Mouse (Mus musculus): ENCODE measurements at regions not wholly inside any gene's neighbourhood (a gene's known extent, or its start where the extent isn't known, plus 50 kb on each side); places are given as distances from the start of the nearest gene placed in this dataset.

DNA sequence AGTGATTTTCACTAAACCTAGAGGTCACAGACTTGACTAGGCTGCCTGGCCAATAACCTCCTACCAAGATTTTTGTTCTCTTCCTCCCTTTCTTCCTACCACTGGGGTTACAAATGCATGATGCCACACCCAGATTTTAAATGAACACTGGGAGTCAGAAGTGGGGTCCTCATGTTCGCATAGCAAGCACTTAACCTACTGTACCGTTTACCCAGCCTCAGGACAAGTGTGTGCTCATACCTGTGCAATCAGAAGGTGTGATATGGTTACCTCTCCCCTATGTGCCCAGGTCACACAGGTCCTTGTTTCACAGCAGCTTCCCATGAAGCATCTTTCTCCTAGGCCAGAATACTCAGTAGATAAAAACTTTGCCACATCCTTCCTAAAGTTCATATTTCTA is 234.8 kb downstream of the Fam84b start:
- no peaks in the 10 kb centered on the region for H3K79me2 ChIP-seq (ENCODE audit: control insufficient read depth, insufficient read depth)
- no peak overlapping the region for H3ac ChIP-seq (ENCODE audit: control insufficient read depth, insufficient read length, low read depth)
- H3K4me3 ChIP-seq (ENCODE audit: insufficient read depth, poor library complexity, severe bottlenecking) = no peak overlapping the region
- H3K79me3 ChIP-seq (ENCODE audit: low read depth) = no peaks in the 10 kb centered on the region
- no peaks in the 10 kb centered on the region for H3K27me3 ChIP-seq (ENCODE audit: control insufficient read depth, insufficient read depth, insufficient read length)
- TF ChIP-seq USF1 (IDR thresholded peaks at IDR 0.05; ENCODE audit: low read depth) (no peak), MYOD1 (IDR thresholded peaks at IDR 0.05; ENCODE audit: control insufficient read depth, insufficient read length, low read depth) (no peak), MYOG (IDR thresholded peaks at IDR 0.05; ENCODE audit: control insufficient read depth, extremely low read depth, insufficient read length) (no peak), FOSL1 (IDR thresholded peaks at IDR 0.05; ENCODE audit: insufficient read depth, low read length, poor library complexity, severe bottlenecking) (no peak), MAX (IDR thresholded peaks at IDR 0.05) (no peak), CEBPB (IDR thresholded peaks at IDR 0.05; ENCODE audit: low read depth) (no peak), CTCF (IDR thresholded peaks at IDR 0.05; ENCODE audit: control insufficient read depth, insufficient read depth, insufficient read length) (no peak)
- no peaks in the 10 kb centered on the region for H3K36me3 ChIP-seq (ENCODE audit: control insufficient read depth, insufficient read depth)

GRCm38 (mm10) chr15:60617371-60617770 is 236.2 kb downstream of the Fam84b start:
- TF ChIP-seq FOSL1 (IDR thresholded peaks at IDR 0.05; ENCODE audit: insufficient read depth, low read length, poor library complexity, severe bottlenecking) = no peak
- TF ChIP-seq CEBPB (IDR thresholded peaks at IDR 0.05; ENCODE audit: low read depth) = no peak
- TF ChIP-seq MYOD1 (IDR thresholded peaks at IDR 0.05; ENCODE audit: control insufficient read depth, insufficient read length, low read depth) = no peak
- no peak for TF ChIP-seq MAX (IDR thresholded peaks at IDR 0.05)
- no peak for TF ChIP-seq CTCF (IDR thresholded peaks at IDR 0.05; ENCODE audit: control insufficient read depth, insufficient read depth, insufficient read length)
- no peak for TF ChIP-seq MYOG (IDR thresholded peaks at IDR 0.05; ENCODE audit: control insufficient read depth, extremely low read depth, insufficient read length)
- no peak for TF ChIP-seq USF1 (IDR thresholded peaks at IDR 0.05; ENCODE audit: low read depth)
- no peak overlapping the region for H3ac ChIP-seq (ENCODE audit: control insufficient read depth, insufficient read length, low read depth)

GRCm38 (mm10) chr15:60601885-60602284 is 251.7 kb downstream of the Fam84b start:
- H3K4me3 ChIP-seq (ENCODE audit: insufficient read depth, poor library complexity, severe bottlenecking) = no peak overlapping the region
- no peaks in the 10 kb centered on the region for H3K27me3 ChIP-seq (ENCODE audit: control insufficient read depth, insufficient read depth, insufficient read length)
- TF ChIP-seq FOSL1 (IDR thresholded peaks at IDR 0.05; ENCODE audit: insufficient read depth, low read length, poor library complexity, severe bottlenecking) (no peak), CTCF (IDR thresholded peaks at IDR 0.05; ENCODE audit: control insufficient read depth, insufficient read depth, insufficient read length) (no peak), CEBPB (IDR thresholded peaks at IDR 0.05; ENCODE audit: low read depth) (no peak)
- no peaks in the 10 kb centered on the region for H3K36me3 ChIP-seq (ENCODE audit: control insufficient read depth, insufficient read depth)
- no peaks in the 10 kb centered on the region for H3K79me3 ChIP-seq (ENCODE audit: low read depth)
- no peak overlapping the region for H3ac ChIP-seq (ENCODE audit: control insufficient read depth, insufficient read length, low read depth)
- no peaks in the 10 kb centered on the region for H3K79me2 ChIP-seq (ENCODE audit: control insufficient read depth, insufficient read depth)

More at GRCm38 (mm10) chr15:60617371-60617770, 236.2 kb downstream of the Fam84b start:
- no peak overlapping the region for H3K4me3 ChIP-seq (ENCODE audit: insufficient read depth, poor library complexity, severe bottlenecking)
- no peaks in the 10 kb centered on the region for H3K79me2 ChIP-seq (ENCODE audit: control insufficient read depth, insufficient read depth)
- no peaks in the 10 kb centered on the region for H3K27me3 ChIP-seq (ENCODE audit: control insufficient read depth, insufficient read depth, insufficient read length)
- no peaks in the 10 kb centered on the region for H3K79me3 ChIP-seq (ENCODE audit: low read depth)
- H3K36me3 ChIP-seq (ENCODE audit: control insufficient read depth, insufficient read depth) = no peaks in the 10 kb centered on the region

GRCm38 (mm10) chr15:60577084-60577483 is 276.5 kb downstream of the Fam84b start:
- H3ac ChIP-seq (ENCODE audit: control insufficient read depth, insufficient read length, low read depth) = no peak overlapping the region
- H3K4me3 ChIP-seq (ENCODE audit: insufficient read depth, poor library complexity, severe bottlenecking) = no peak overlapping the region
- H3K79me3 ChIP-seq (ENCODE audit: low read depth) = no peaks in the 10 kb centered on the region
- H3K36me3 ChIP-seq (ENCODE audit: control insufficient read depth, insufficient read depth) = no peaks in the 10 kb centered on the region
- no peaks in the 10 kb centered on the region for H3K27me3 ChIP-seq (ENCODE audit: control insufficient read depth, insufficient read depth, insufficient read length)
- H3K79me2 ChIP-seq (ENCODE audit: control insufficient read depth, insufficient read depth) = no peaks in the 10 kb centered on the region
- no peak for TF ChIP-seq MYOD1 (IDR thresholded peaks at IDR 0.05; ENCODE audit: control insufficient read depth, insufficient read length, low read depth)
- TF ChIP-seq USF1 (IDR thresholded peaks at IDR 0.05; ENCODE audit: low read depth) = no peak
- no peak for TF ChIP-seq CTCF (IDR thresholded peaks at IDR 0.05; ENCODE audit: control insufficient read depth, insufficient read depth, insufficient read length)
- TF ChIP-seq FOSL1 (IDR thresholded peaks at IDR 0.05; ENCODE audit: insufficient read depth, low read length, poor library complexity, severe bottlenecking) = no peak
- TF ChIP-seq CEBPB (IDR thresholded peaks at IDR 0.05; ENCODE audit: low read depth) = no peak
- TF ChIP-seq MAX (IDR thresholded peaks at IDR 0.05) = no peak
- no peak for TF ChIP-seq MYOG (IDR thresholded peaks at IDR 0.05; ENCODE audit: control insufficient read depth, extremely low read depth, insufficient read length)

DNA sequence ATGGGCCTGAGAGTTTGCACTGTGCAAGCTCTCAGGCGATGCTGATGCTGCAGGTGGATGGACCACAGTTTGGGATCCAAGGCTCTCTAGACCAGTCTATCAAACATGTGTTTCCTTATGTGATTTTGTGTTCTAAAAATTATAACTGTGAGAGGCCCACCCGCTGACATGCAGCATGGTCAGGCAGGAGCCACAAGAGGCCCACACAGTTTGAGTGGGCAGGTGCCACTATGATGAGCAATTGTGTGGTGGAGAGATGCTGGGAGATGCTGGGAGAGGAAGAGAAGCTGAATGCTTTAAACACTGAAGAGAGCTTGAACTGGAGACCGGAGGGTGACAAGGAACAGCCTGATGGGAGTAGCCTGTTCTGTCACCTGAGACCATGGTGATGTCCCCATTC is 287.3 kb downstream of the Fam84b start:
- no peak overlapping the region for H3ac ChIP-seq (ENCODE audit: control insufficient read depth, insufficient read length, low read depth)
- no peaks in the 10 kb centered on the region for H3K36me3 ChIP-seq (ENCODE audit: control insufficient read depth, insufficient read depth)
- no peak overlapping the region for H3K4me3 ChIP-seq (ENCODE audit: insufficient read depth, poor library complexity, severe bottlenecking)
- no peaks in the 10 kb centered on the region for H3K27me3 ChIP-seq (ENCODE audit: control insufficient read depth, insufficient read depth, insufficient read length)
- no peaks in the 10 kb centered on the region for H3K79me3 ChIP-seq (ENCODE audit: low read depth)
- TF ChIP-seq USF1 (IDR thresholded peaks at IDR 0.05; ENCODE audit: low read depth) (no peak), CTCF (IDR thresholded peaks at IDR 0.05; ENCODE audit: control insufficient read depth, insufficient read depth, insufficient read length) (no peak), FOSL1 (IDR thresholded peaks at IDR 0.05; ENCODE audit: insufficient read depth, low read length, poor library complexity, severe bottlenecking) (no peak), MYOD1 (IDR thresholded peaks at IDR 0.05; ENCODE audit: control insufficient read depth, insufficient read length, low read depth) (no peak), MYOG (IDR thresholded peaks at IDR 0.05; ENCODE audit: control insufficient read depth, extremely low read depth, insufficient read length) (no peak), MAX (IDR thresholded peaks at IDR 0.05) (no peak), CEBPB (IDR thresholded peaks at IDR 0.05; ENCODE audit: low read depth) (no peak)
- H3K79me2 ChIP-seq (ENCODE audit: control insufficient read depth, insufficient read depth) = no peaks in the 10 kb centered on the region

- H3K27me3 ChIP-seq (ENCODE audit: control insufficient read depth, insufficient read depth, insufficient read length) = no peaks in the 10 kb centered on the region
Observed at GRCm38 (mm10) chr15:60565017-60565416, 288.6 kb downstream of the Fam84b start.

More at GRCm38 (mm10) chr15:60565017-60565416, 288.6 kb downstream of the Fam84b start:
- Histone ChIP-seq H3K36me3 (ENCODE audit: control insufficient read depth, insufficient read depth) (no peaks in the 10 kb centered on the region), H3K79me2 (ENCODE audit: control insufficient read depth, insufficient read depth) (no peaks in the 10 kb centered on the region), H3K79me3 (ENCODE audit: low read depth) (no peaks in the 10 kb centered on the region), H3K4me3 (ENCODE audit: insufficient read depth, poor library complexity, severe bottlenecking) (no peak overlapping the region), H3ac (ENCODE audit: control insufficient read depth, insufficient read length, low read depth) (no peak overlapping the region)
- TF ChIP-seq USF1 (IDR thresholded peaks at IDR 0.05; ENCODE audit: low read depth) (no peak), CTCF (IDR thresholded peaks at IDR 0.05; ENCODE audit: control insufficient read depth, insufficient read depth, insufficient read length) (no peak), MYOG (IDR thresholded peaks at IDR 0.05; ENCODE audit: control insufficient read depth, extremely low read depth, insufficient read length) (no peak), MYOD1 (IDR thresholded peaks at IDR 0.05; ENCODE audit: control insufficient read depth, insufficient read length, low read depth) (no peak), CEBPB (IDR thresholded peaks at IDR 0.05; ENCODE audit: low read depth) (no peak), MAX (IDR thresholded peaks at IDR 0.05) (no peak), FOSL1 (IDR thresholded peaks at IDR 0.05; ENCODE audit: insufficient read depth, low read length, poor library complexity, severe bottlenecking) (no peak)

Measured in C2C12 (cell line).